10 mouse cellular contexts compared by ENCODE assay signal in genomic region chr16:84776089-84776784, GRCm38 (mm10). TPM values are rescaled to one million over a fixed set of nuclear protein-coding genes. Genes with fewer than 3 reads are reported as not detected.
DNase-seq lines count a peak whose midpoint lies in the region; ATAC-seq and TF ChIP-seq lines count a peak whose summit lies in the region.
"Had no signal": no experiment of that assay in that cellular context is flagged by ENCODE, and none has a peak within 500 bp of the region (broad histone marks: within the 10 kb centered on the region; RNA-seq: fewer than 3 reads in every experiment).

No protein-coding gene starts in this region.

- DNase-seq in liver, embryonic 14.5 days (ENCODE audit: low read depth in 3 of 3, low spot score in 3 of 3), result no peak
- DNase-seq in liver, embryonic 11.5 days (ENCODE audit: low spot score), result no peak
- DNase-seq in adrenal gland, postnatal 25 days, result no peak
- DNase-seq: adrenal gland, postnatal 10 days had no signal

- H3K4me3 ChIP-seq in liver, embryonic 14.5 days (ENCODE audit: insufficient read depth in 1 of 2, low read depth in 2 of 2, low read length in 2 of 2), result no peak overlapping the region
- no peak overlapping the region for H3K4me3 ChIP-seq in liver, embryonic 11.5 days (ENCODE audit: low read depth, low read length)
- no peak overlapping the region for H3K4me3 ChIP-seq in cortical plate, adult 2 months (ENCODE audit: insufficient read depth, low read length)
- peak overlapping the region; percentile 70 for H3K4me3 ChIP-seq in hindbrain, embryonic 12.5 days
- peak overlapping the region; percentile 73; the same call in 1 of the 2 replicates for H3K4me3 ChIP-seq in neural tube, embryonic 14.5 days (ENCODE audit: low read depth, low read length)
- H3K4me3 ChIP-seq: limb, embryonic 10.5 days had no signal

- H3K9me3 ChIP-seq in liver, embryonic 14.5 days (ENCODE audit: control insufficient read depth, low read length), result no peaks in the 10 kb centered on the region
- H3K9me3 ChIP-seq in liver, embryonic 11.5 days (ENCODE audit: control insufficient read depth, low read length), result no peaks in the 10 kb centered on the region
- H3K9me3 ChIP-seq in hindbrain, embryonic 12.5 days (replicated peaks), result 0 out of 2 replicates have a peak, but pooled peaks cover 5% of the 10 kb centered on the region
- no peaks in the 10 kb centered on the region for H3K9me3 ChIP-seq in neural tube, embryonic 14.5 days (ENCODE audit: control insufficient read depth, low read length)
- H3K9me3 ChIP-seq: limb, embryonic 10.5 days had no signal

- 38% methylated on average over 7 of the region's 7 CpGs for WGBS in liver, embryonic 14.5 days (ENCODE audit: insufficient replicate concordance)
- 53% methylated on average over 7 of the region's 7 CpGs for WGBS in liver, embryonic 11.5 days
- 53% methylated on average over 7 of the region's 7 CpGs for WGBS in hindbrain, embryonic 12.5 days
- WGBS in neural tube, embryonic 14.5 days, result 24% methylated on average over 7 of the region's 7 CpGs

- H3K36me3 ChIP-seq in liver, embryonic 14.5 days (replicated peaks; ENCODE audit: control insufficient read depth, insufficient read depth, low read depth), result no peaks in the 10 kb centered on the region
- no peaks in the 10 kb centered on the region for H3K36me3 ChIP-seq in liver, embryonic 11.5 days (ENCODE audit: control insufficient read depth, insufficient read depth, low read length)
- peaks cover 4% of the 10 kb centered on the region for H3K36me3 ChIP-seq in hindbrain, embryonic 12.5 days
- no peaks in the 10 kb centered on the region for H3K36me3 ChIP-seq in neural tube, embryonic 14.5 days (ENCODE audit: control insufficient read depth, insufficient read depth, low read length)
- H3K36me3 ChIP-seq: limb, embryonic 10.5 days had no signal

- H3K27ac ChIP-seq in liver, embryonic 14.5 days, result no peak overlapping the region
- no peak overlapping the region for H3K27ac ChIP-seq in liver, embryonic 11.5 days (ENCODE audit: low read depth, low read length)
- H3K27ac ChIP-seq in cortical plate, adult 2 months (ENCODE audit: insufficient read depth, low read length), result no peak overlapping the region
- no peak overlapping the region for H3K27ac ChIP-seq in hindbrain, embryonic 12.5 days
- no peak overlapping the region for H3K27ac ChIP-seq in neural tube, embryonic 14.5 days (ENCODE audit: low read depth, low read length)
- H3K27ac ChIP-seq: limb, embryonic 10.5 days had no signal

- H3K27me3 ChIP-seq in liver, embryonic 14.5 days (ENCODE audit: control insufficient read depth, insufficient read depth, low read length), result peaks cover 25% of the 10 kb centered on the region
- H3K27me3 ChIP-seq in liver, embryonic 11.5 days (replicated peaks; ENCODE audit: control insufficient read depth, insufficient read depth, low read length), result peaks cover 37% of the 10 kb centered on the region
- H3K27me3 ChIP-seq in hindbrain, embryonic 12.5 days, result no peaks in the 10 kb centered on the region
- H3K27me3 ChIP-seq in neural tube, embryonic 14.5 days (ENCODE audit: control insufficient read depth, insufficient read depth, low read length), result no peaks in the 10 kb centered on the region

- TF ChIP-seq POLR2A in cortical plate, adult 2 months (IDR thresholded peaks at IDR 0.05; ENCODE audit: extremely low read depth, insufficient read depth, low read length), result no peak

- ATAC-seq in liver, embryonic 14.5 days (ENCODE audit: insufficient read depth), result no peak
- ATAC-seq in liver, embryonic 11.5 days (replicated peaks; ENCODE audit: low FRiP score), result no peak
- no peak for ATAC-seq in hindbrain, embryonic 12.5 days (ENCODE audit: low FRiP score)
- ATAC-seq in neural tube, embryonic 14.5 days (ENCODE audit: low read depth), result no peak
- ATAC-seq in cerebellum, adult (ENCODE audit: insufficient number of reproducible peaks, low FRiP score, low TSS enrichment), result no peak
- ATAC-seq: inflammation-experienced regulatory T-cells, adult 6 months had no signal

- H3K9ac ChIP-seq in liver, embryonic 14.5 days (replicated peaks), result no peak overlapping the region
- no peak overlapping the region for H3K9ac ChIP-seq in liver, embryonic 11.5 days (ENCODE audit: low read depth, low read length)
- H3K9ac ChIP-seq in hindbrain, embryonic 12.5 days, result no peak overlapping the region
- no peak overlapping the region for H3K9ac ChIP-seq in neural tube, embryonic 14.5 days (replicated peaks; ENCODE audit: low read depth, low read length)

- H3K4me1 ChIP-seq in liver, embryonic 14.5 days (replicated peaks; ENCODE audit: control insufficient read depth in 2 of 2, insufficient read depth in 2 of 2, low read length in 1 of 2), result no peaks in the 10 kb centered on the region
- no peaks in the 10 kb centered on the region for H3K4me1 ChIP-seq in liver, embryonic 11.5 days (replicated peaks; ENCODE audit: control insufficient read depth, insufficient read depth, low read length)
- H3K4me1 ChIP-seq in cortical plate, adult 2 months (ENCODE audit: control insufficient read depth, insufficient read depth, low read length), result peaks cover 2% of the 10 kb centered on the region; the same call in 1 of the 2 replicates
- peaks cover 14% of the 10 kb centered on the region for H3K4me1 ChIP-seq in hindbrain, embryonic 12.5 days
- H3K4me1 ChIP-seq in neural tube, embryonic 14.5 days (ENCODE audit: control insufficient read depth, insufficient read depth, low read length), result peaks cover 7% of the 10 kb centered on the region; the same call in 1 of the 2 replicates

- peak; percentile 30 for TF ChIP-seq CTCF in liver, embryonic 14.5 days (IDR thresholded peaks at IDR 0.05; ENCODE audit: low read depth)
- peak; percentile 36; the same call in 1 of the 2 replicates for TF ChIP-seq CTCF in cortical plate, adult 2 months (IDR thresholded peaks at IDR 0.05; ENCODE audit: extremely low read depth, insufficient read depth, low read length)

- no peak for TF ChIP-seq EP300 in liver, embryonic 14.5 days (IDR thresholded peaks at IDR 0.05; ENCODE audit: low read depth)

- H3K4me2 ChIP-seq in liver, embryonic 14.5 days (ENCODE audit: low read depth), result no peak overlapping the region
- no peak overlapping the region for H3K4me2 ChIP-seq in liver, embryonic 11.5 days
- peak overlapping the region; percentile 86 for H3K4me2 ChIP-seq in hindbrain, embryonic 12.5 days (replicated peaks)
- H3K4me2 ChIP-seq in neural tube, embryonic 14.5 days (ENCODE audit: low read depth, low read length), result peak overlapping the region; percentile 98; the same call in 1 of the 2 replicates

RNA-seq across cellular contexts. Expression of gene Jam2, which starts 2.3 kb away (rescaled TPM):
- polyA plus RNA-seq in liver, embryonic 14.5 days (2012; rRNA removed), result 0.62 and 0.87 TPM in 2 replicates
- 1.4 and 1.7 TPM in 2 replicates for polyA plus RNA-seq in liver, embryonic 14.5 days (2014; fragmentation: Nextera tagmentation; extraction: Ambion mirVana)
- polyA plus RNA-seq in liver, embryonic 11.5 days (2014; fragmentation: Nextera tagmentation; extraction: Ambion mirVana), result 1.4 and 1.7 TPM in 2 replicates
- polyA plus RNA-seq in cortical plate, adult 2 months (2012; rRNA removed), result 32.9 and 39.3 TPM in 2 replicates
- polyA plus RNA-seq in hindbrain, embryonic 12.5 days (2016; fragmentation: Nextera tagmentation; extraction: Ambion mirVana), result 45.3 and 47.8 TPM in 2 replicates
- 31.0 and 33.3 TPM in 2 replicates for polyA plus RNA-seq in neural tube, embryonic 14.5 days (2014; fragmentation: Nextera tagmentation; extraction: Ambion mirVana)
- total RNA-seq in adrenal gland, postnatal 25 days (2021), result 10.1 and 11.7 TPM in 2 replicates

RNA-seq across cellular contexts. Expression of gene Mrpl39, which starts 40.7 kb away (rescaled TPM):
- polyA plus RNA-seq in liver, embryonic 14.5 days (2012; rRNA removed), result 9.2 and 19.5 TPM in 2 replicates
- 26.3 and 28.1 TPM in 2 replicates for polyA plus RNA-seq in liver, embryonic 14.5 days (2014; fragmentation: Nextera tagmentation; extraction: Ambion mirVana)
- 49.3 and 50.3 TPM in 2 replicates for polyA plus RNA-seq in liver, embryonic 11.5 days (2014; fragmentation: Nextera tagmentation; extraction: Ambion mirVana)
- 19.7 and 20.6 TPM in 2 replicates for polyA plus RNA-seq in cortical plate, adult 2 months (2012; rRNA removed)
- polyA plus RNA-seq in hindbrain, embryonic 12.5 days (2016; fragmentation: Nextera tagmentation; extraction: Ambion mirVana), result 42.7 and 47.0 TPM in 2 replicates
- polyA plus RNA-seq in neural tube, embryonic 14.5 days (2014; fragmentation: Nextera tagmentation; extraction: Ambion mirVana), result 39.0 and 40.2 TPM in 2 replicates
- 41.4 and 43.5 TPM in 2 replicates for total RNA-seq in adrenal gland, postnatal 25 days (2021)

RNA-seq across cellular contexts. Expression of gene Gabpa, which starts 58.5 kb away (rescaled TPM):
- 7.1 and 11.2 TPM in 2 replicates for polyA plus RNA-seq in liver, embryonic 14.5 days (2012; rRNA removed)
- 15.5 and 18.2 TPM in 2 replicates for polyA plus RNA-seq in liver, embryonic 14.5 days (2014; fragmentation: Nextera tagmentation; extraction: Ambion mirVana)
- 37.5 and 40.9 TPM in 2 replicates for polyA plus RNA-seq in liver, embryonic 11.5 days (2014; fragmentation: Nextera tagmentation; extraction: Ambion mirVana)
- 15.3 and 16.1 TPM in 2 replicates for polyA plus RNA-seq in cortical plate, adult 2 months (2012; rRNA removed)
- 36.9 and 38.1 TPM in 2 replicates for polyA plus RNA-seq in hindbrain, embryonic 12.5 days (2016; fragmentation: Nextera tagmentation; extraction: Ambion mirVana)
- polyA plus RNA-seq in neural tube, embryonic 14.5 days (2014; fragmentation: Nextera tagmentation; extraction: Ambion mirVana), result 20.5 and 23.6 TPM in 2 replicates
- 47.4 and 49.2 TPM in 2 replicates for total RNA-seq in adrenal gland, postnatal 25 days (2021)

RNA-seq across cellular contexts. Expression of gene Atp5j, which starts 59.2 kb away (rescaled TPM):
- 107 and 155 TPM in 2 replicates for polyA plus RNA-seq in liver, embryonic 14.5 days (2012; rRNA removed)
- polyA plus RNA-seq in liver, embryonic 14.5 days (2014; fragmentation: Nextera tagmentation; extraction: Ambion mirVana), result 586 and 628 TPM in 2 replicates
- polyA plus RNA-seq in liver, embryonic 11.5 days (2014; fragmentation: Nextera tagmentation; extraction: Ambion mirVana), result 814 and 841 TPM in 2 replicates
- 401 and 423 TPM in 2 replicates for polyA plus RNA-seq in cortical plate, adult 2 months (2012; rRNA removed)
- 660 and 698 TPM in 2 replicates for polyA plus RNA-seq in hindbrain, embryonic 12.5 days (2016; fragmentation: Nextera tagmentation; extraction: Ambion mirVana)
- polyA plus RNA-seq in neural tube, embryonic 14.5 days (2014; fragmentation: Nextera tagmentation; extraction: Ambion mirVana), result 749 and 863 TPM in 2 replicates
- 504 and 526 TPM in 2 replicates for total RNA-seq in adrenal gland, postnatal 25 days (2021)

Comparison
In these comparisons a context has a peak if more than half of its experiments do, and no peak if none do; other contexts are left out.
1. H3K4me2 ChIP-seq: peak in hindbrain, embryonic 12.5 days (single experiment) and neural tube, embryonic 14.5 days (single experiment); none in liver, embryonic 14.5 days (single experiment) and liver, embryonic 11.5 days (single experiment).
2. H3K4me3 ChIP-seq: peak in hindbrain, embryonic 12.5 days (single experiment) and neural tube, embryonic 14.5 days (single experiment); none in liver, embryonic 14.5 days (0 of 2), liver, embryonic 11.5 days (single experiment) and cortical plate, adult 2 months (single experiment).
3. RNA of gene Jam2, which starts 2.3 kb away (polyA plus RNA-seq): 45.3 to 47.8 TPM in hindbrain, embryonic 12.5 days, 32.9 to 39.3 TPM in cortical plate, adult 2 months and 31.0 to 33.3 TPM in neural tube, embryonic 14.5 days; 0.62 to 1.7 TPM in liver, embryonic 14.5 days and 1.4 to 1.7 TPM in liver, embryonic 11.5 days; every median in the first group is over 10 times any median in the second.